Mouse (Mus musculus): ENCODE measurements around the gene Bicral.

DNA sequence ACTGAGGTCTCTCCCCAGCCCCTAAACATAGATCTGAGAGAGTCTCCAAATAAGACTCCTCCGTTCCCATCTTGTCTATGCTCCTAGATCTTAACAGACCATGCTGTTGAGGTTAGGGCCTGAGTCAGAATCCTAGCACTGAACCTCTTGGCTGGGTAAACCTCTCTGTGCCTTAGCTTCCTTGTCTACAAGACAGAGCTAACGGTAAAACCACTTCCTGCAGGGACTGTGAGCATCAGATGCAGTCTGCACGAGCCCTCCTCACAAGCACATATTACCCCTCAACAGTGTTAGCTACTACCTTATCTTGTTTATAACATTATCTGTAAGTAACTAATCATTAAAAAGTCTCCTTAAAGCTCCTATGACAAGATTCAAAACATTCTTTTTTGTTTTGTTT lies 29.3 kb downstream of the Bicral start:
- no peak for TF ChIP-seq CTCF (IDR thresholded peaks at IDR 0.05)
- TF ChIP-seq POLR2A (IDR thresholded peaks at IDR 0.05; ENCODE audit: insufficient read depth, low read depth, low read length) = no peak
